ENCODE assay signal across 8 mouse cellular contexts in genomic region chr15:92264980-92265707, GRCm38 (mm10).
DNase-seq lines count a peak whose midpoint lies in the region; ATAC-seq and TF ChIP-seq lines count a peak whose summit lies in the region.

No protein-coding gene starts in this region.

- H3K36me3 ChIP-seq in liver, postnatal 0 days (replicated peaks; ENCODE audit: insufficient read depth, low read length): no peaks in the 10 kb centered on the region

- peak; percentile 49 to 61 for DNase-seq in cerebellum, adult 18-20 months
- DNase-seq in cerebellum, adult 11-12 months: no peak
- DNase-seq in urinary bladder, postnatal 14 days (ENCODE audit: low spot score): peak; percentile 31
- DNase-seq in urinary bladder, postnatal 4 days (ENCODE audit: low spot score in 2 of 2): no peak
- DNase-seq in embryo, embryonic 11.5 days (ENCODE audit: low read depth, low spot score): peak; percentile 46
- peak; percentile 61 for DNase-seq in kidney, postnatal 10 days
- peak; percentile 28 for DNase-seq in liver, postnatal 0 days
- peak; percentile 3 for DNase-seq in skeletal muscle tissue, adult 2 months (ENCODE audit: low read depth, low spot score)

- H3K27ac ChIP-seq in liver, postnatal 0 days (ENCODE audit: low read depth): no peak overlapping the region

- no peaks in the 10 kb centered on the region for H3K4me1 ChIP-seq in liver, postnatal 0 days (ENCODE audit: insufficient read depth)

- H3K4me3 ChIP-seq in liver, postnatal 0 days (ENCODE audit: low read depth, low read length): no peak overlapping the region

- ATAC-seq in liver, postnatal 0 days: no peak

- H3K4me2 ChIP-seq in liver, postnatal 0 days (ENCODE audit: low read depth, low read length): no peak overlapping the region

- WGBS in liver, postnatal 0 days (ENCODE audit: insufficient replicate concordance): 24% methylated on average over 7 of the region's 7 CpGs

- H3K9me3 ChIP-seq in liver, postnatal 0 days (ENCODE audit: low read length): no peaks in the 10 kb centered on the region

- TF ChIP-seq EP300 in liver, postnatal 0 days (IDR thresholded peaks at IDR 0.05; ENCODE audit: low read depth): no peak

- peak; percentile 68 for TF ChIP-seq CTCF in liver, postnatal 0 days (IDR thresholded peaks at IDR 0.05; ENCODE audit: low read depth)

- H3K27me3 ChIP-seq in liver, postnatal 0 days (ENCODE audit: insufficient read depth, low read length): no peaks in the 10 kb centered on the region

- H3K9ac ChIP-seq in liver, postnatal 0 days (replicated peaks): no peak overlapping the region

Comparison
In these comparisons a context has a peak if more than half of its experiments do, and no peak if none do; other contexts are left out.
1. DNase-seq: peak in cerebellum, adult 18-20 months (2 of 2), urinary bladder, postnatal 14 days (single experiment), embryo, embryonic 11.5 days (single experiment), kidney, postnatal 10 days (single experiment), liver, postnatal 0 days (single experiment) and skeletal muscle tissue, adult 2 months (single experiment); none in cerebellum, adult 11-12 months (single experiment) and urinary bladder, postnatal 4 days (0 of 2).